Mouse (Mus musculus) urinary bladder, postnatal 0 days (tissue): ENCODE data around the gene Spaca4. TPM values are rescaled to one million over a fixed set of nuclear protein-coding genes. Genes with fewer than 3 reads are reported as not detected.

Experiments
- polyA plus RNA-seq: library from polyadenylated mRNA; unstranded; fragments of >200 nt; fragmentation: Nextera tagmentation; extraction: Ambion mirVana; gene quantifications from 2 replicates; pipeline ENCODE4 v1.2.1, GENCODE M21; 2015

Spaca4 gene
- not detected in 2 replicates for polyA plus RNA-seq

DNA sequence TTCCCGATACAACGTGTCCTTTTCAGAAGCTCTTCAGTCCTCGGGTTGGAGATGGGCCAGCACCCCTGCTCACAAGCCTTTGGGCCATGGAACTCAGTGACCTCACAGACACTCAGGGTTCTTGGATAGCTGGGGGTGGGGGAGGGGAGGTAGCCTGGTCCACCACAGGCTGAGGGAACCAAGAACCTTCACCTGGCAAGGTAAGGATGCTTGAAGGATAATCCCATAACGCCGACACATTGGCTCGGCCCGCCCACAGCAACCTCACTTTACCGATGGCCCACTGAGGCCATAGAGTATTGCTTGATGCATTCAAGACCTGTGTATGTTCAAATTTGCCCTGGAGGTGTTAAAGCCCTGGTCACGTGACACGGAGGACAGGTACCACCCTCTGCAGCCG, at the start of gene Spaca4:
Spaca4 (minus strand) TSS at position 101 of the 400 bp plus-strand sequence.

DNA sequence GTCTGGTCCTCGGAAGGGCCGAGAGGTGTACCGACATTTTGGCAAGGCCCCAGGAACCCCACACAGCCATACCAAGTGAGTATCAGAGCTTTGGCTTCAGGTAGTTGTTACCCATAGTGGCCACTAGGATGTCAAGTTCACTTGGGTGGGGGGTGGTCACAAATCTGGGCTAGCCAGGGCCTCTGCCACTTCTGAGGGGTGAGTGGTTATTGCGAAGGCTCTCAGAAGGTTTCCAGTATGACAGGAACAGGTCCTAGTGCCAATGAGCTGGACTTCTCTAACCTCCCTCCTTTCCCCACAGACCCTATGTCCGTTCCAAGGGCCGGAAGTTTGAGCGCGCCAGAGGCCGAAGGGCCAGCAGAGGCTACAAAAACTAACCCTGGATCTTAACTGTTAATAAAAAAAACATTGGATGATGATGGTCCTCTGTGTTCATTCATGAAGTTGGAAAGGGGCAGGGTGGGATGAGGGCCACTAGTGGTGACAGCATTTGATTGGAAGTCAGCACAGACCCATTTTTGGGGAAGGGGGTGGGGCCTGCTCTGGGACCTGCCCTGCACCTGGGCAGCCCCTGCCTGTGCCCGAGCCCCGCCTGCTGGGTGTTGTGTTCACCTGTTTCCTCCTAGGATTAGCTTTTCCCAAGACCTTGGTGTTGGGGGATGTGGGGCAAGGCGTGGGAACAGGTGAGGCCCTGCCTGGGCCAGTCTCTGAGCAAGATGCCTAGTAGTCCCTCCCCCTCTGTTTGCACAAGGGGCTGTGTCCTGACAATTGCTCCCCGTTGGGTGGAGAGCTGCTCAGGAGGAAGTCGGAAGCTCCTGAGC, 5.0 kb downstream of the Spaca4 start, which contains the start of gene Fam83e:
Fam83e (plus strand) TSS at position 800 of the 821 bp plus-strand sequence.

DNA sequence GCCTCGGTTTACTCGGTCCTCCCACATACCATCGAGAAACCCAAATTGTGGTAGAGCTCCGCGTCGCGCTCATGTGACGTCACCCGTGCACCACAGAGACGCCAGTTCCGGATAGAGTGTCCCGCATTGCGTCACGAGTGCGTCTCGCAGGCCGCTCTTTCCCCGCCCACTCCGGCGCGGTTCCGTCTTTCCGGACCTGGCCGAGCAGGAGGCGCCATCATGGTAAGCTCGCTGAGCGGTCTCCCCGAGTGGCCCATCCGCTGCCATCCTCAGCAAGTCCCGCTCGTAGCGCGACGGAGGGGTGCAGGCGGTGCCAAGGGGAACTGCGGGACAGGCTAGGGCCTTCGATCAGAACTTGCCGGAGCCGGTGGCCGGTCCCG, 7.7 kb downstream of the Spaca4 start, which contains the start of gene Sphk2:
Sphk2 (minus strand) TSS at position 85 of the 380 bp plus-strand sequence.

DNA sequence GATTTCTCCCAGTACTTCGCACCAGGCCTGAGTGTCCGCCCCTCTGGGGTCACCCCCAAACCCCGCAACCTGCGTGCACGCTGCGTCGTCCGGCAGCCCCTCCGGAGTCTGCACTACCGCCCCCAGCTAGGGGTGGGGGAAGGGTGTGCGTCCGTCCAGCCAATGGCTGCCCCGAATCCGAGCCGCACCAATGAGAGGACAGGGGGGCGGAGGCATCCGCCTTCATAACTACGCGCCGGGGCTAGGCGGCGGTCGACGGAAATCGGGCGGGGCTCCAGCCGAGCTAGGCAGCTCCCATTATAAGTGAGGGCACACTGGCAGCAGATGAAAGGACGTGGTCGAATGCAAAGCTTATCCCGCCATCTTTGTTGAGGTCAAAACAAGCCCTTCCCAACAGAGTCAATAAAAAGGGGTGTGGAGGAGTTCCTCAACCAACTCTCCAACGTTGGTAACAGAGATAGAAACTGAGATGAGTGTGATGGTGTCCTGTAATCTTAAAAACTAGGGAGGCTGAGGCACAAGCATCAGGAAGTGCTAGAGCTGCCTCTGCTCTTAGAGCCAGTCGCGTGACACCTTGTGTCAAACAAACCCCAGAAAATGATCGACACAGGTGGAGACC, 10.4 kb downstream of the Spaca4 start, which contains the start of gene Rpl18:
Rpl18 (plus strand) TSS at position 368 of the 619 bp plus-strand sequence.

DNA sequence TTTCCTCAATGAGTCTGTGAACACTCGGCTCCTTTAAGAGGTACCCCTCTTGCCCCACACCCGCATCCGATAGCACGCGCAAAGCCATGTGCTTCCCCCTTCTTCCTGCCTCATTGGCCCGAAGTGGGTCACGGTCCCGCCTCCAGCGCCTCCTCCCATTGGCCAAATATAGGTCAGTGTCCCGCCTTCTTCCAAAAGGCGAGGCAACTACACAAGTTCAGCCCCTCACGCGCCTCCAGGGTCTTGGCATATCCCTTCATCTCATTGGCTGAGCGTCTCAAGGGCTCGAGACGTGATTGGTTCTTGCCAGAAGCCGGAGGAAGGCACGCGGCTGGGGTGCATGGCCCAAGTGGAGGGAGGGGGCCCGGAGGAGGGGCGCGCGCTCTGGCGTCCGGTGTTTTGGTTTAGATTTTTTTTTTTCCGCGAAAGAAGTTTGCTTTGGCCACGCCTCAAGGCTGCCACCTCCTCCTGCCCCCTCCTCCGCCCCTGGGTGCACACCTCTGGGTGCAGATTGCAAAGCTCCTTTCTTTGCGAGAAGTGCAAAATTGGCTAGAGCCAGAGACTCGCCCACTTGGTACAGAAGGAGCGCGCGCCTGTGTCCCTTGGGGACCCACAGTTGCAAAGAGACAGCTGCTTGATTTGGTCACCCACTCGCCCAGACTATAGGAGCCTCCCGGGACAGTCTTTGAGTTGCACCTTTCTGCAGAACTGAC, 20.7 kb downstream of the Spaca4 start, which contains the start of gene Dbp:
Dbp (plus strand) TSS at position 359 of the 713 bp plus-strand sequence.

DNA sequence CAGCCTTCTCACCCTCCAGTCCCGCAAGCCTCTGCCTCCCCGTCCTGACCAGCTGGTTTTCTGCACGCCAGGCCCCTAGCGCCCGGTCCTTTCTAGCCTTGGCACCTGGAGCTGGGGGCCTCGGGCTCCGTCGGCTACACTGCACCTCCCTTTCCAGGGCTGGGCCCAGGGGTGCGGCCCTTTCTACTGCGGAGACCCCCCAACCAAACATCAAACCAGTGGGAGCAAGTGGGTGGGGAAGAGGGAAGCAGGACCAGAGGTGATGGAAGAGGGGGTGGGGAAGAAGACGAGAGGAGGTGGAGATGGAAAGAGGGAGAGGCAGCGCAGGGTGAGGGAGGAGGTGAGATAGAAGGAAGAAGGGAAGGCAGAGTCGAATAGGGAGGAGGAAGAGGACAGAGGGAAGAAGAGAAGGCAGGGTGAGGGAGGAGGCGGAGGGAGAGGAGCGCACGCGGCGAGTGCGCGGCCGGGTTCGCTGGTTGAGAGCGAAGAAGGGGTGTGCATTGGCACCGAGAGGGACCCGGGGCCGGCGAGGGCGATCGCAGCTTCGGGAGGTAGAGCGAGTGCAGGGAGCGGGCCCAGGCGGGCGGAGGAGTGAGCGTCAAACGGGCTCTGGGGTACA, 26.0 kb downstream of the Spaca4 start, which contains the start of gene Car11:
Car11 (plus strand) TSS at position 321 of the 619 bp plus-strand sequence.

DNA sequence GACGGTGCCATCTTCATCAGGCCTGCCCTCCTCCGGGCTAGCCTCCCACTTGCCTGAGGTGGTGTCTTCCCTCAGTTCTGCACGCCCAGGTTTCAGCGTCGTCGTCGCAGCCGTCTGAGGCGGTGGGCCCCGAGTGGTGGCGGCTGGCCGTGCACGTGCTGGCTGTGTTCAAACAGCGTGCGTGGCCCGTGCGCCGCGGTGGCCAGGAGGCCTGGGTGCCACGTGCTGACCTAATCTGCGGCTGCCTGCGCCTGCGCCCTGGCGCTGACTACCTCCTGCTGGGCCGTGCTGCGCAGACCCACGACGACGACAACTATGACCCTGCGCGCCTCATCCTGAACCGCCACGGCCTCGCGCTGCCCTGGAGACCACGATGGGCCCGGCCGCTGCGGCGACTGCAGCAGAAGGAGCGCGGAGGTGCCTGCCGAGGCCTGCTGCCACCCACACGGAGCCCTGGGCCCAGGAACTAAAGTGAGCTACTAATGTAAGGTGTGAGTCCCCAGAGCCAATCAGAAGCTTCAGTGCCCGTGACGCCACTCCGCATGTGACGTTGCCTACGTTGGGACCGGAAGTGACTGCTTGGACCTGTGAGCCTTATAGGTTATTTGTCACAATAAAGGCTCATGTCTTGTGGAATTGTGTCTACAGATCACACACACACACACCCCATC, 31.6 kb downstream of the Spaca4 start, which contains the start of gene Sec1:
Sec1 (minus strand) TSS at position 482 of the 671 bp plus-strand sequence.

DNA sequence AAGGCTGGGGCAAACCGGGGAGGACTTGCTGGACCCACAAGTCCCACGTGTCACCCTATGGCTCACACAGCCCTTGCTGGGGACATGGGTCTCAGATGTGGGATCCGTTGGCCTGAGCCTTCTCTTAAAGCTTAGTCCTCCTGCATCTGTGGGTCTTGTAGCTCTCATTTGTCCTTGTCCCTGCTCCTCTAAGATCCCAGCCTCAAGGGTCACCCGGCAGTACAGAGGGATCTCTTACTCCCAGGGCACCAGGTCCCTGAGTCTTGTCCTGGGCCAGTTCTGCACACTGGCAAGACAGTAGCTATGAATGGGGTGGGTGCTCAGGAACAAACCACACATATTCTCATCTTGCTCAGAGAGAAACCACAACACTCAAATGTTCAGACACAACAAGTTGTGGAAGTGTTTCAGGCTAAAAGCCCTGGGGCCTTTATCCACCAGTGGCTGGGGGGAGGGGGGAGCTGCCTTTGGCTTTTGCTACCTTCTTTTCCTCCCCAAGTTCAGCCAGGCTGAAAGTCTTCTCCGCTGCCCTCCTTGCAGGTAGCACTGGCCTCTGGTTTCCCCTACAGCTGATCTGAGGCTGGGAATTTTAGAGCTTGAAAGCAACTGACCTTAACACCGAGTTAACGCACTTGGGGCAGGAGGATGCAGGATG, 42.1 kb downstream of the Spaca4 start, which contains the start of gene Ntn5:
Ntn5 (plus strand) TSS at position 627 of the 655 bp plus-strand sequence.

Other genes starting within 250 kb of the Spaca4 start
- 0.48 and 0.69 TPM in 2 replicates for gene Tulp2, start 243.9 kb downstream of the Spaca4 start, polyA plus RNA-seq
- gene Gm45808, start 239.0 kb downstream of the Spaca4 start, polyA plus RNA-seq: not detected in 2 replicates
- gene Dhdh, start 237.0 kb downstream of the Spaca4 start, polyA plus RNA-seq: 2.6 and 3.0 TPM in 2 replicates
- 170 and 174 TPM in 2 replicates for gene Nucb1, start 215.4 kb downstream of the Spaca4 start, polyA plus RNA-seq
- 18.5 and 26.0 TPM in 2 replicates for gene Ppp1r15a, start 199.5 kb downstream of the Spaca4 start, polyA plus RNA-seq
- 2.5 and 2.8 TPM in 2 replicates for gene Plekha4, start 199.5 kb downstream of the Spaca4 start, polyA plus RNA-seq
- gene Hsd17b14, start 170.9 kb downstream of the Spaca4 start, polyA plus RNA-seq: 15.2 and 15.7 TPM in 2 replicates
- gene Bcat2, start 155.7 kb downstream of the Spaca4 start, polyA plus RNA-seq: 28.3 TPM in 2 replicates
- gene Fgf21, start 110.3 kb downstream of the Spaca4 start, polyA plus RNA-seq: 0.17 and 0.23 TPM in 2 replicates
- gene Fut1, start 108.5 kb downstream of the Spaca4 start, polyA plus RNA-seq: not detected in 2 replicates
- 0.17 TPM in 1 of 2 replicates, not detected in the other for gene Izumo1, start 104.0 kb downstream of the Spaca4 start, polyA plus RNA-seq
- 3.9 and 4.1 TPM in 2 replicates for gene Rasip1, start 98.3 kb downstream of the Spaca4 start, polyA plus RNA-seq
- gene Mamstr, start 85.8 kb downstream of the Spaca4 start, polyA plus RNA-seq: 4.6 and 5.5 TPM in 2 replicates
- gene Fut2, start 59.4 kb downstream of the Spaca4 start, polyA plus RNA-seq: 2.7 and 2.9 TPM in 2 replicates
- not detected in 2 replicates for gene Ntn5, start 41.8 kb downstream of the Spaca4 start, polyA plus RNA-seq
- gene Sec1, start 31.4 kb downstream of the Spaca4 start, polyA plus RNA-seq: 0.10 TPM in 1 of 2 replicates, not detected in the other
- gene Car11, start 26.0 kb downstream of the Spaca4 start, polyA plus RNA-seq: 3.4 and 4.0 TPM in 2 replicates
- 4.3 and 5.1 TPM in 2 replicates for gene Dbp, start 20.7 kb downstream of the Spaca4 start, polyA plus RNA-seq
- gene Rpl18, start 10.4 kb downstream of the Spaca4 start, polyA plus RNA-seq: 683 and 783 TPM in 2 replicates
- gene Sphk2, start 7.8 kb downstream of the Spaca4 start, polyA plus RNA-seq: 15.2 and 16.7 TPM in 2 replicates
- 0.64 and 0.82 TPM in 2 replicates for gene Fam83e, start 4.6 kb downstream of the Spaca4 start, polyA plus RNA-seq
- 0.10 and 0.21 TPM in 2 replicates for gene Lmtk3, start 57.9 kb upstream of the Spaca4 start, polyA plus RNA-seq
- 0.40 and 0.69 TPM in 2 replicates for gene Sult2b1, start 58.9 kb upstream of the Spaca4 start, polyA plus RNA-seq
- 49.2 and 49.5 TPM in 2 replicates for gene Cyth2, start 88.8 kb upstream of the Spaca4 start, polyA plus RNA-seq
- gene Kcnj14, start 99.0 kb upstream of the Spaca4 start, polyA plus RNA-seq: 0.16 and 0.28 TPM in 2 replicates
- gene Grwd1, start 105.1 kb upstream of the Spaca4 start, polyA plus RNA-seq: 27.8 and 30.1 TPM in 2 replicates
- gene Kdelr1, start 147.0 kb upstream of the Spaca4 start, polyA plus RNA-seq: 59.9 and 61.7 TPM in 2 replicates
- gene Grin2d, start 152.6 kb upstream of the Spaca4 start, polyA plus RNA-seq: 0.65 and 0.74 TPM in 2 replicates
- 0.39 and 0.41 TPM in 2 replicates for gene Syngr4, start 170.9 kb upstream of the Spaca4 start, polyA plus RNA-seq
- 3.6 and 4.0 TPM in 2 replicates for gene Tmem143, start 171.1 kb upstream of the Spaca4 start, polyA plus RNA-seq
- 311 and 437 TPM in 2 replicates for gene Emp3, start 195.6 kb upstream of the Spaca4 start, polyA plus RNA-seq
- gene Ccdc114, start 198.3 kb upstream of the Spaca4 start, polyA plus RNA-seq: 1.4 and 1.5 TPM in 2 replicates